Mouse (Mus musculus): ENCODE data around the gene Tdrd6. TPM values are rescaled to one million over a fixed set of nuclear protein-coding genes. Genes with fewer than 3 reads are reported as not detected.

Gene Tdrd6
- total RNA-seq, 2 experiments from 2014 or later = 2.1 to 3.3 TPM

Other genes with a start within 250 kb of the Tdrd6 start
- not detected for gene Mep1a, start 127.5 kb downstream of the Tdrd6 start, total RNA-seq (2021)
- gene Ankrd66, start 86.7 kb downstream of the Tdrd6 start, total RNA-seq (2021) = under 1 TPM in 1 of 2 experiments, not detected in 1; 0.58 TPM
- 10 to 100 TPM; 32.5 to 34.1 TPM for gene Pla2g7, start 62.2 kb downstream of the Tdrd6 start, total RNA-seq (2021)
- gene Slc25a27, start 36.9 kb upstream of the Tdrd6 start, total RNA-seq (2021) = 10 to 100 TPM; 47.8 to 49.0 TPM
- 1 to 10 TPM; 2.0 to 2.3 TPM for gene Cyp39a1, start 37.1 kb upstream of the Tdrd6 start, total RNA-seq (2021)
- 10 to 100 TPM; 43.1 to 49.9 TPM for gene Rcan2, start 171.1 kb upstream of the Tdrd6 start, total RNA-seq (2021)

All from left cerebral cortex, postnatal 4 days (tissue).